Mouse (Mus musculus) intestine, embryonic 16.5 days (tissue): Measurements from ENCODE around the gene Flg. TPM values are rescaled to one million over a fixed set of nuclear protein-coding genes. Genes with fewer than 3 reads are reported as not detected.

Experiments
- ATAC-seq: fragments of 200-750 bp; cut with Nextera tagmentation; 2 replicates; pipeline ENCODE4 v1.8.0; 2017; ENCODE audit warnings: moderate TSS enrichment, moderate library complexity
- H3K27ac ChIP-seq: fragments of 300-500 bp; sonication (generic); 2 replicates; pipeline ENCODE4 v1.5.1; 2014; ENCODE audit warnings: mild to moderate bottlenecking, low read length
- H3K27me3 ChIP-seq: fragments of 300-500 bp; sonication (generic); replicated peaks from 2 replicates; pipeline ENCODE4 v1.6.1; 2014; ENCODE audit warnings: low read length, control low read depth, mixed read lengths; ENCODE audit not compliant: control insufficient read depth, insufficient read depth
- H3K36me3 ChIP-seq: fragments of 300-500 bp; sonication (generic); 2 replicates; pipeline ENCODE4 v1.6.1; 2014; ENCODE audit warnings: low read length, control low read depth; ENCODE audit not compliant: control insufficient read depth, insufficient read depth
- H3K4me1 ChIP-seq: fragments of 300-500 bp; sonication (generic); 2 replicates; pipeline ENCODE4 v1.6.1; 2014; ENCODE audit warnings: low read length, control low read depth, mixed read lengths; ENCODE audit not compliant: control insufficient read depth, insufficient read depth
- H3K4me2 ChIP-seq: fragments of 300-500 bp; sonication (generic); 2 replicates; pipeline ENCODE4 v1.6.1; 2014; ENCODE audit warnings: low read depth, low read length, control low read depth
- H3K4me3 ChIP-seq: fragments of 300-500 bp; sonication (generic); 2 replicates; pipeline ENCODE4 v1.5.1; 2014; ENCODE audit warnings: mild to moderate bottlenecking, low read length
- H3K9ac ChIP-seq: fragments of 300-500 bp; sonication (generic); 2 replicates; pipeline ENCODE4 v1.6.1; 2014; ENCODE audit warnings: low read depth, low read length
- H3K9me3 ChIP-seq: fragments of 300-500 bp; sonication (generic); 2 replicates; pipeline ENCODE4 v1.6.1; 2016; ENCODE audit warnings: low read length, control low read depth; ENCODE audit not compliant: control insufficient read depth
- WGBS: fragments of 180-500 bp; shearing (Covaris S2); extraction: QIAGEN DNeasy Blood & Tissue Kit; methylation state at CpG from one replicate; pipeline ENCODE4 v1.1.7; 2014; 5-methylcytosine and 5-hydroxymethylcytosine counted together
- polyA plus RNA-seq: library from polyadenylated mRNA; unstranded; fragments of >200 nt; fragmentation: Nextera tagmentation; extraction: Ambion mirVana; gene quantifications from 2 replicates; pipeline ENCODE4 v1.2.1, GENCODE M21; 2015

Gene Flg
- polyA plus RNA-seq: not detected in 2 replicates

DNA sequence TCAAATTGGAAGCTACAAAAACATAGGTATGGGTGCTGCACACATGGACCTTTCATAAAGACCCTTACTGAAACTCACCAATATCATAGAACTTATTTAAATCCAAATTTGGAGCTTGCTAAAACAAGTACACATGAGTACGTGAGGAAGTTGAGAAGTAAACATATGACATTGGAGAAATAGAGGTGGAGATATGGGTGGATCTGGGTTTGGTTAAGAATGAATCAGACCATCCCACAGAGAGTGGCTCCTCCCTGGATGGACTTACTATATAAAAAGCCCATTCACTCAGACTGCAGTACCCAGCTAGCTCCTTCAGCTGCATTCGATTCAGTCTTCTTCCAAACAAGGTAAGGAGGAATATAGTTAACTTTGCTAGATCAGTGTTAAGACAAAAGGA is at the start of gene Flg:
Gene Flg (plus strand): TSS at position 301 of the 400 bp plus-strand sequence.
- no peaks in the 10 kb centered on the region for H3K9me3 ChIP-seq
- no peak within 1 kb of the TSS for H3K4me3 ChIP-seq
- H3K9ac ChIP-seq: no peak within 1 kb of the TSS
- H3K27ac ChIP-seq: no peak within 1 kb of the TSS
- no peak for ATAC-seq
- no peaks in the 10 kb centered on the region for H3K36me3 ChIP-seq
- H3K4me1 ChIP-seq: no peaks in the 10 kb centered on the region
- 78% methylated on average over 2 of the region's 2 CpGs for WGBS
- no peaks in the 10 kb centered on the region for H3K27me3 ChIP-seq
- no peak within 1 kb of the TSS for H3K4me2 ChIP-seq

DNA sequence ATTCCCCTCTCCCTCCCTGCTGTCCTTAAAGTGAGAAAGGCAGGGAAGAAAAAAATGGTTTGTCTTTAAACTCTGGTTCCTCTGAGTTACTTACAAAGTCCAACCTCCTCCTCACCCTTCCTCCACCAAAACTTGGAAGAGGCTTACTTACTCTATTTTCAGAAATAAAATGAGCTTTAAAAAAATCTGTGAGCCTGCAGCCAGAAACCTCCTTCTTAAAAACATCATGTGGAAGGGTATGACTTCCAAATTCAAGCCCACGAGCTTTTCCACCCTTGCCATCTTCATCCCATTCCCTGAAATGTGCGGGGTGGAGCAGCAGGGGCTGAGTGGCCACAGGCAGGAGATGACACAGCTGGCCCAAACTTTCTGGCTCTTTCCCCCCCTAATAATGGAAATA is 24.2 kb downstream of the Flg start:
- Histone ChIP-seq H3K4me2 (no peak overlapping the region), H3K9ac (no peak overlapping the region), H3K27ac (no peak overlapping the region), H3K4me1 (no peaks in the 10 kb centered on the region), H3K4me3 (no peak overlapping the region), H3K27me3 (no peaks in the 10 kb centered on the region), H3K9me3 (no peaks in the 10 kb centered on the region), H3K36me3 (no peaks in the 10 kb centered on the region)
- ATAC-seq: no peak
- 69% methylated on average over 2 of the region's 2 CpGs for WGBS

DNA sequence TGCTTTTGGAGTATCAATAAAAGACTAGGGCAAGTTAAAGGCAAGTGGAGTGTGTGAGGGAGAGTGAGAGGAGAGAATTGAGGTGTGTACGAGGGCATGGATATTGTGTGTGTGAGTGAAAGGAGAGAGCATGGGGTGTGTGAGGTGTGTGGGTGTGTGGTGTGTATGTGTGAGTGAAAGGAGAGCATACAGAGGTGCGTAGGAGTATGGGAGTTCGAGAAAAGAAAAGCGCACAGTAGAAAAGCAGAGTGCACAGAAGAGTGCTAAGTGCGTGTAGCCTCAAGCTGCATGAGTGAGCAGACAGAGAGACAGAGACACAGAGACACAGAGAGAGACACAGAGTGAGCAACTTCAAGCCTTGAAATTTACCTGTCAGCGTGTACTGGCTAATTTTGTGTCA is 26.5 kb downstream of the Flg start:
- Histone ChIP-seq H3K4me2 (no peak overlapping the region), H3K9ac (no peak overlapping the region), H3K4me1 (no peaks in the 10 kb centered on the region), H3K4me3 (no peak overlapping the region), H3K27me3 (no peaks in the 10 kb centered on the region), H3K27ac (no peak overlapping the region), H3K9me3 (no peaks in the 10 kb centered on the region), H3K36me3 (no peaks in the 10 kb centered on the region)
- WGBS: 76% methylated on average over 6 of the region's 6 CpGs
- no peak for ATAC-seq

DNA sequence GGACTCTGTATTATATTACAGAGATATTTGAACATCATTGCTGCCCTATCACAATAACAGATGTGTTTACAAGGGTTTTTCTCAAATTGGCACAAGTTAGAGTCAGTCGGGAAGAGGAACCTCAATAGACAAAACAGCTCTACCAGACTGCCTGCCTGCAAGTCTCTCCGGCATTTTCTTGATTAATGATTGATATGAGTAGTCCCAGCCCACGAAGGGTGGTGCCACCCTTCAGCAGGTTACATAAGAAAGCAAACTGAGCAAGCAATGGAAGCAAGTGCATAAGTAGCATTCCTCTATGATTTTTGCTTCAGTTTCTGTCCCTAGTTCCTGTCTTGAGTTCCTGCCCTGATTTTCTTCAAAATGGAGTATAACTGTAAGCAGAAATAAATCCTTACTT is 28.6 kb downstream of the Flg start:
- H3K9me3 ChIP-seq: no peaks in the 10 kb centered on the region
- H3K9ac ChIP-seq: no peak overlapping the region
- H3K27ac ChIP-seq: no peak overlapping the region
- H3K4me1 ChIP-seq: no peaks in the 10 kb centered on the region
- no peak for ATAC-seq
- 62% methylated on average over 3 of the region's 3 CpGs for WGBS
- no peak overlapping the region for H3K4me2 ChIP-seq
- H3K27me3 ChIP-seq: no peaks in the 10 kb centered on the region
- H3K36me3 ChIP-seq: no peaks in the 10 kb centered on the region
- no peak overlapping the region for H3K4me3 ChIP-seq

DNA sequence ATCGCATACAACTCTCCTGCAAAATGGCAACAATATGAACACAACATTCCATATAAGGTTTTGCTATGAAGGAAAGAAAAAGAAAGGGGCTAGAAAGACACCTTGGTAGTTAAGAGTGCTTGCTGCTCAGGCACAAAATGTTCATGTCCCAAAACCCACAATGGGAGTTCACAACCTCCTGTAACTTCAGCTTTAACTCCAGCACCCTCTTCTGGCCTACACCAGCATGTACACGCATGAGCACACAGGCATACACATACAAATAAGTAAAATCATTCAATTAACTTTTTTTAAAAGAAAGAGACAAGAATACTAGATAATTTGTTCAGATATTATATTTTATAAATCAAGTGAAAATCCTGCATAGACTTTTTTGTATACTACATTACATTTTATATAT is 32.8 kb downstream of the Flg start:
- no peak for ATAC-seq

DNA sequence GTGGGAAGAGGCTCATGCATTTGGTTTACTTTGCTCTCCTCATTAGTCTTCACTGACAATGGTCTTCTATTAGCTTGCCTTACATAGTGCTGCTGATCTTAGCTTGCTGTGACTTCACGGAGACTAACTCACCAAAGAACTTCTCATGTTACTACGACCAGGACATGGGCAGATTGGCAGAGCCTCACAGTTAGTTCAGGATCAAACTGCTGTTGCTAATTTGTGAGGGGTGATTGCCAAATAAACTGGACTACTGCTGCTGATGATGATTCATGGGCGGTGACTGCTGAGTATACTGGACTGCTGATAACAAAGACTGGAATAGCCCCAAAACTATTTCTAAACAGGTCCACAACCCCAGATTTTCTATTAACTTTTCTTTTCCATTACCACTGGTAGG is 38.0 kb downstream of the Flg start:
- no peak overlapping the region for H3K27ac ChIP-seq
- ATAC-seq: no peak
- H3K4me2 ChIP-seq: no peak overlapping the region
- WGBS: 74% methylated on average over 3 of the region's 3 CpGs
- no peak overlapping the region for H3K9ac ChIP-seq
- H3K9me3 ChIP-seq: no peaks in the 10 kb centered on the region
- no peak overlapping the region for H3K4me3 ChIP-seq
- no peaks in the 10 kb centered on the region for H3K4me1 ChIP-seq
- H3K36me3 ChIP-seq: no peaks in the 10 kb centered on the region
- H3K27me3 ChIP-seq: no peaks in the 10 kb centered on the region

More for the DNA sequence above, 32.8 kb downstream of the Flg start:
- no peaks in the 10 kb centered on the region for H3K36me3 ChIP-seq
- H3K9ac ChIP-seq: no peak overlapping the region
- H3K4me3 ChIP-seq: no peak overlapping the region
- 79% methylated on average over 2 of the region's 2 CpGs for WGBS
- H3K27me3 ChIP-seq: no peaks in the 10 kb centered on the region
- no peak overlapping the region for H3K27ac ChIP-seq
- H3K4me1 ChIP-seq: no peaks in the 10 kb centered on the region
- no peaks in the 10 kb centered on the region for H3K9me3 ChIP-seq
- no peak overlapping the region for H3K4me2 ChIP-seq

DNA sequence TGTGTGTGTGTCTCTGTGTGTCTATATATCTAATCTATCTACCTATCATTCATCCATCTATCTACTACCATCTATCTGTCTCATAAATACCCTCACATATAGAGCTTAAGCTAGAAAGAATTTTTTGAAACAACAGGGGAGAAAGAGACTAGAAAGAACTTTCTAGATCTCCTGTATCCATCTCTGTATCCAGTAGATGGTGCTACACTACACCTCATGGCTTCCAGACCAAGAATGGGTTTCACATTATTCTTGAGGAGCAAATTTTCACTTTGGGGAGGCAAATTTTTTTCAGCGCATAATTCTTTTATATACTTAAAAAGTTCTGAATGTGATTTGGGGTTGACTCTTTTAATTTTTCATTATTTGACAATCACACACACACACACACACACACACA is 41.1 kb downstream of the Flg start:
- ATAC-seq: no peak
- Histone ChIP-seq H3K27ac (no peak overlapping the region), H3K4me3 (no peak overlapping the region), H3K9me3 (no peaks in the 10 kb centered on the region), H3K4me1 (no peaks in the 10 kb centered on the region), H3K27me3 (no peaks in the 10 kb centered on the region), H3K36me3 (no peaks in the 10 kb centered on the region), H3K9ac (no peak overlapping the region), H3K4me2 (no peak overlapping the region)
- 85% methylated on average over 1 of the region's 1 CpGs for WGBS

DNA sequence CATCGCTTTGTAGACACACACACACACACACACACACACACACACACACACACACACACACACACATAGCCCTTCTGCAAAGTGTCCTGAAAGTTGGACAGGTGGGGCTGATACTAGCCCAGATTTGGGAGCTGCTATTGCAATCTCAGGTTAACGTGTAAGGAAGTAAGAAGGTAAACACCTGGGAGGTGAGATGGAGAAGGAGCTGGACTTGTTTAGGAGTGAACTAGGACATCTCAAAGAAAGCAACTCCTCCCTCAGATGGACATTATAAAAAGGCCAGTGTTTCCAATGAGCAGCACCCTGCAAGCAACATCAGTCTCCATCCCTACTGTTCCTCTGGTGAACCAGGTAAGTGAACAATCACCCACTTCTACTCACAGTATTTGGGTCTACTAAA is 46.1 kb downstream of the Flg start, which contains the start of gene Hrnr:
Gene Hrnr (plus strand): TSS at position 301 of the 400 bp plus-strand sequence.
- H3K4me1 ChIP-seq: no peaks in the 10 kb centered on the region
- H3K9me3 ChIP-seq: no peaks in the 10 kb centered on the region
- H3K9ac ChIP-seq: no peak within 1 kb of the TSS
- WGBS: 76% methylated on average over 2 of the region's 2 CpGs
- no peaks in the 10 kb centered on the region for H3K36me3 ChIP-seq
- ATAC-seq: no peak
- no peaks in the 10 kb centered on the region for H3K27me3 ChIP-seq
- no peak within 1 kb of the TSS for H3K4me2 ChIP-seq
- H3K4me3 ChIP-seq: no peak within 1 kb of the TSS
- H3K27ac ChIP-seq: no peak within 1 kb of the TSS

DNA sequence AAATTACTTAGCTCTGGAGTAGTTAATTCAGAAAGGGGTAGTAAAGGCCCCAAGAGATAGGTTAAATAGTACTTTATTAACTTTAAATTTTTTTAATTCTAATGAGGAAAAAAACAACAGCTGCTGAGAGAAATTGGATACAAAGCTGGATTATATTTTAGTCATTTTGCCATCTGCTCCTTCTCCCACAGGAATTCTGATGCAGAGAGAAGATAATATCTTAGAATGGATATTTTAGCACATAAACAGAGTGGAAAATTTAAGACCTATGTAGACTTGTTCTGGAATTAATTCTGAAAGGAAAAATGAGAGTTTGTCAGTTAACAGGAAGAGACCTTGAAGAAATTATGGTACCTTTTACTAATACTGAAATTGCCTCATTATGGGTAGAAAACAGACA is 64.4 kb downstream of the Flg start:
- Histone ChIP-seq H3K9ac (no peak overlapping the region), H3K4me1 (no peaks in the 10 kb centered on the region), H3K27me3 (no peaks in the 10 kb centered on the region), H3K4me2 (no peak overlapping the region), H3K9me3 (no peaks in the 10 kb centered on the region), H3K36me3 (no peaks in the 10 kb centered on the region), H3K27ac (no peak overlapping the region), H3K4me3 (no peak overlapping the region)
- ATAC-seq: no peak

DNA sequence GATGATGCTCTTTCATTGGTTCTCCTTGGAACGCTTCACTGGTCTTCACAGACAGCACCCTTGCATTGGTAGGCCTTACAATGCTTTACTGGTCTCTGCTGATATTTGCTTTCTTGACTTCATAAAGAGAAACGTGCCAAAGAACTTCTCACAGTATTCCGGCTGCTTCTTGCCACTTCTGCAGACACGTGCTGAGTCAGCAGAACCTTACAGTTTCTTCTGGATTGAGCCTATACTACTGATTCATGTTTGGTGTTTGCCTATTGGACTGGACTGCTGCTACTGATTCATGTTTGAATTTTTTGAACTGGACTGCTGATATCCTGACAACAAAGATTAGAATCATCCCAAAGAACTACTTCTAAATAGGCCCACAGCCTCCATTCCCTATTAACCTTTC is 66.7 kb downstream of the Flg start:
- WGBS: 87% methylated on average over 4 of the region's 4 CpGs
- H3K4me1 ChIP-seq: no peaks in the 10 kb centered on the region
- H3K9ac ChIP-seq: no peak overlapping the region
- H3K4me2 ChIP-seq: no peak overlapping the region
- no peak overlapping the region for H3K27ac ChIP-seq
- no peaks in the 10 kb centered on the region for H3K9me3 ChIP-seq
- no peak overlapping the region for H3K4me3 ChIP-seq
- no peaks in the 10 kb centered on the region for H3K36me3 ChIP-seq
- no peaks in the 10 kb centered on the region for H3K27me3 ChIP-seq
- no peak for ATAC-seq
